In the genomic region with DNA sequence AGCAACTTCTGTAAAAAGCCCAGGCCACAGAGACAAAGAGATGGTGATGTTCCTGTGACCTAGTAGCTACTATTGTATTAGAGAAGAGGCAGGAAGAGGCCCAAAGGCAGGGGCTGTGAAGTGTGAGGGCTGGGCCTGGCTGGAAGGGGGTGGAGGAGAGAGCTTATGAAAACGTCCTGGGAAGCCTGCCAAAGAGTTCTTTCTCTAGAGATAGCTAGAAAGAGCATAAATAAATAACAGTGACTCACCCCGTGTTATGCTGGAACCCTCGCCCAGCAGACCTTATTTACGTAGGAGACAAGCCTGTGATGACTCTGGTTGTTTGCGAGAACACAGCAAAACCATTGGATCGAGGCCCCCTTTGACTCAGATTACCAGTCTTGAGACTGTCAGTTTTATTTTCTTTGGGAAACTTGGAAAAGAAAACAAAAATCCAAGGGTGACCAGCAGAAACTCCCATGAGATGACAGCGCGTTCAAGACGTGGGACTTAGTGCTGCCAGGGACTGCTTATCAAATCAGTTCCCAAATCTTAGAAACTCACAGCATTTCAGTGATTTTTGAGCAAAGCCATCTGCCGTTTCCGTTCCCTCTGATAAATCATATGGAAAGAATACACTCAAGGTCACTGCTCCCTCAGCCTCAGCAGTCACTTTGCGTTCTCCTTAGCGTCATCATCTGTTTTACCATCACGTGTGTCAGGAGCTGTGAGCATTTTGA, we compare ENCODE assay signal across 9 mouse cellular contexts. TPM values are rescaled to one million over a fixed set of nuclear protein-coding genes. Genes with fewer than 3 reads are reported as not detected.
DNase-seq lines count a peak whose midpoint lies in the region; ATAC-seq and TF ChIP-seq lines count a peak whose summit lies in the region.
"Had no signal": no experiment of that assay in that cellular context is flagged by ENCODE, and none has a peak within 500 bp of the region (broad histone marks: within the 10 kb centered on the region; RNA-seq: fewer than 3 reads in every experiment).

No protein-coding gene starts in this region.

- peak; percentile 19 to 43 for DNase-seq in cerebellum, postnatal 14 days
- peak; percentile 52 to 81 for DNase-seq in heart, adult 2 months
- DNase-seq in right cerebral cortex, postnatal 10 days (ENCODE audit: low spot score in 2 of 2): peak; percentile 25 to 33
- no peak for DNase-seq in cerebellum, postnatal 36 days

- peak; percentile 64 for TF ChIP-seq EP300 in heart, adult 2 months (IDR thresholded peaks at IDR 0.05; ENCODE audit: insufficient read depth, low read depth, low read length)

- no peak overlapping the region for H3K4me3 ChIP-seq in cortical plate, adult 2 months (ENCODE audit: insufficient read depth, low read length)
- H3K4me3 ChIP-seq in heart, adult 2 months: no peak overlapping the region
- H3K4me3 ChIP-seq in kidney, embryonic 16.5 days (ENCODE audit: low read length): no peak overlapping the region
- H3K4me3 ChIP-seq in liver, embryonic 15.5 days (replicated peaks): no peak overlapping the region

- ATAC-seq in cerebellum, adult (ENCODE audit: insufficient number of reproducible peaks, low FRiP score, low TSS enrichment): no peak
- peak; percentile 93 for ATAC-seq in kidney, embryonic 16.5 days (ENCODE audit: low FRiP score, low TSS enrichment)
- ATAC-seq in liver, embryonic 15.5 days (ENCODE audit: insufficient read depth): 0 out of 2 replicates have a peak, but pooled peaks have one; percentile 15

- H3K27ac ChIP-seq in cortical plate, adult 2 months (ENCODE audit: insufficient read depth, low read length): peak overlapping the region; percentile 87
- H3K27ac ChIP-seq in heart, adult 2 months: peak overlapping the region; percentile 76
- H3K27ac ChIP-seq in kidney, embryonic 16.5 days (ENCODE audit: low read length): peak overlapping the region; percentile 70; the same call in 1 of the 2 replicates
- no peak overlapping the region for H3K27ac ChIP-seq in liver, embryonic 15.5 days (replicated peaks)

- no peak overlapping the region for H3K9ac ChIP-seq in heart, adult 2 months (ENCODE audit: low read depth, low read length)
- no peak overlapping the region for H3K9ac ChIP-seq in kidney, embryonic 16.5 days (replicated peaks; ENCODE audit: low read length)
- H3K9ac ChIP-seq in liver, embryonic 15.5 days: no peak overlapping the region

- TF ChIP-seq CTCF in cortical plate, adult 2 months (IDR thresholded peaks at IDR 0.05; ENCODE audit: extremely low read depth, insufficient read depth, low read length): no peak
- TF ChIP-seq CTCF in heart, adult 2 months (IDR thresholded peaks at IDR 0.05): no peak

- peaks cover 4% of the 10 kb centered on the region; the same call in 1 of the 2 replicates for H3K36me3 ChIP-seq in heart, adult 2 months (ENCODE audit: control insufficient read depth, insufficient read depth, low read length)
- H3K36me3 ChIP-seq in kidney, embryonic 16.5 days (ENCODE audit: insufficient read depth, low read length): no peaks in the 10 kb centered on the region
- H3K36me3 ChIP-seq in liver, embryonic 15.5 days (replicated peaks): no peaks in the 10 kb centered on the region

- H3K9me3 ChIP-seq in kidney, embryonic 16.5 days (ENCODE audit: low read length): no peaks in the 10 kb centered on the region
- H3K9me3 ChIP-seq in liver, embryonic 15.5 days (replicated peaks): no peaks in the 10 kb centered on the region

- no peaks in the 10 kb centered on the region for H3K4me1 ChIP-seq in cortical plate, adult 2 months (ENCODE audit: control insufficient read depth, insufficient read depth, low read length)
- H3K4me1 ChIP-seq in heart, adult 2 months (ENCODE audit: control insufficient read depth, insufficient read depth, low read length): peaks cover 3% of the 10 kb centered on the region
- H3K4me1 ChIP-seq in kidney, embryonic 16.5 days (ENCODE audit: insufficient read depth, low read length): peaks cover 14% of the 10 kb centered on the region; the same call in 1 of the 2 replicates
- no peaks in the 10 kb centered on the region for H3K4me1 ChIP-seq in liver, embryonic 15.5 days (replicated peaks)

- no peaks in the 10 kb centered on the region for H3K79me2 ChIP-seq in heart, adult 2 months (replicated peaks; ENCODE audit: control insufficient read depth, insufficient read depth, low read length)

- H3K4me2 ChIP-seq in kidney, embryonic 16.5 days (replicated peaks; ENCODE audit: low read depth, low read length): no peak overlapping the region
- H3K4me2 ChIP-seq in liver, embryonic 15.5 days: no peak overlapping the region

- 21% methylated on average over 14 of the region's 14 CpGs for WGBS in heart, adult 2 months
- 18% methylated on average over 14 of the region's 14 CpGs for WGBS in kidney, embryonic 16.5 days
- 47% methylated on average over 14 of the region's 14 CpGs for WGBS in liver, embryonic 15.5 days (ENCODE audit: insufficient replicate concordance)

- intact Hi-C loops in heart, adult 2 months (cut with DNase I): loop anchor here (2.0 to 5.0 kb wide), 2 partner anchors 45 to 1506 kb away; no protein-coding TSS in a partner anchor

- no peak for TF ChIP-seq POLR2A in cortical plate, adult 2 months (IDR thresholded peaks at IDR 0.05; ENCODE audit: extremely low read depth, insufficient read depth, low read length)
- no peak for TF ChIP-seq POLR2A in heart, adult 2 months (IDR thresholded peaks at IDR 0.05; ENCODE audit: insufficient read depth, low read depth, low read length)

- H3K27me3 ChIP-seq in heart, adult 2 months (ENCODE audit: control insufficient read depth, insufficient read depth, low read length): no peaks in the 10 kb centered on the region
- H3K27me3 ChIP-seq in kidney, embryonic 16.5 days (ENCODE audit: insufficient read depth, low read length): no peaks in the 10 kb centered on the region
- H3K27me3 ChIP-seq in liver, embryonic 15.5 days: no peaks in the 10 kb centered on the region

RNA-seq across cellular contexts. Expression of gene Adamts1, which starts 46.7 kb away (rescaled TPM):
- polyA plus RNA-seq in cortical plate, adult 2 months (2012; rRNA removed): 6.8 and 8.1 TPM in 2 replicates
- total RNA-seq in heart, adult 2 months (2021): 10 to 100 TPM; 31.7 to 32.8 TPM
- polyA plus RNA-seq in heart, adult 2 months (2012; rRNA removed): 18.4 and 23.4 TPM in 2 replicates
- polyA plus RNA-seq in kidney, embryonic 16.5 days (2015; fragmentation: Nextera tagmentation; extraction: Ambion mirVana): 116 and 125 TPM in 2 replicates
- polyA plus RNA-seq in liver, embryonic 15.5 days (2015; fragmentation: Nextera tagmentation; extraction: Ambion mirVana): 6.3 and 8.3 TPM in 2 replicates
- total RNA-seq: neutrophil, adult 5-6 weeks had no signal

Comparison
In these comparisons a context has a peak if more than half of its experiments do, and no peak if none do; other contexts are left out.
1. DNase-seq: peak in cerebellum, postnatal 14 days (2 of 2), heart, adult 2 months (2 of 2) and right cerebral cortex, postnatal 10 days (2 of 2); none in cerebellum, postnatal 36 days (0 of 2).